Mouse (Mus musculus): ENCODE measurements around the gene Epha3. TPM values are rescaled to one million over a fixed set of nuclear protein-coding genes. Genes with fewer than 3 reads are reported as not detected.

The Epha3 gene
- polyA plus RNA-seq, 1 experiment from 2014 or later, result 14.0 TPM

GRCm38 (mm10) chr16:63517636-63518035 lies 346.3 kb downstream of the Epha3 start:
- H3K9ac ChIP-seq (replicated peaks; ENCODE audit: low read depth), result no peak overlapping the region
- ATAC-seq (no peak), DNase-seq (ENCODE audit: low spot score) (no peak)
- H3K4me2 ChIP-seq (replicated peaks; ENCODE audit: low read depth, low read length), result no peak overlapping the region
- no peaks in the 10 kb centered on the region for H3K36me3 ChIP-seq (ENCODE audit: insufficient read depth, low read length)
- TF ChIP-seq CTCF (IDR thresholded peaks at IDR 0.05) (no peak), EP300 (IDR thresholded peaks at IDR 0.05) (no peak)
- no peaks in the 10 kb centered on the region for H3K9me3 ChIP-seq (ENCODE audit: low read length)
- H3K27me3 ChIP-seq (replicated peaks; ENCODE audit: insufficient read depth, low read length), result no peaks in the 10 kb centered on the region
- H3K27ac ChIP-seq (ENCODE audit: low read length), result no peak overlapping the region
- H3K4me3 ChIP-seq (ENCODE audit: low read depth, low read length), result no peak overlapping the region
- 74% methylated on average over 1 of the region's 1 CpGs for WGBS
- no peaks in the 10 kb centered on the region for H3K4me1 ChIP-seq (ENCODE audit: insufficient read depth, low read depth, low read length)

GRCm38 (mm10) chr16:63510069-63510468 lies 353.9 kb downstream of the Epha3 start:
- no peak for ATAC-seq

GRCm38 (mm10) chr16:63506437-63506836 lies 357.5 kb downstream of the Epha3 start:
- no peak for TF ChIP-seq EP300 (IDR thresholded peaks at IDR 0.05)
- TF ChIP-seq CTCF (IDR thresholded peaks at IDR 0.05), result no peak
- H3K9ac ChIP-seq (replicated peaks; ENCODE audit: low read depth), result no peak overlapping the region
- no peaks in the 10 kb centered on the region for H3K4me1 ChIP-seq (ENCODE audit: insufficient read depth, low read depth, low read length)
- DNase-seq (ENCODE audit: low spot score) (no peak), ATAC-seq (no peak)
- no peak overlapping the region for H3K4me3 ChIP-seq (ENCODE audit: low read depth, low read length)
- no peaks in the 10 kb centered on the region for H3K27me3 ChIP-seq (replicated peaks; ENCODE audit: insufficient read depth, low read length)
- no peaks in the 10 kb centered on the region for H3K36me3 ChIP-seq (ENCODE audit: insufficient read depth, low read length)
- H3K27ac ChIP-seq (ENCODE audit: low read length), result no peak overlapping the region
- 56% methylated on average over 2 of the region's 2 CpGs for WGBS
- no peak overlapping the region for H3K4me2 ChIP-seq (replicated peaks; ENCODE audit: low read depth, low read length)
- no peaks in the 10 kb centered on the region for H3K9me3 ChIP-seq (ENCODE audit: low read length)

More at GRCm38 (mm10) chr16:63510069-63510468, 353.9 kb downstream of the Epha3 start:
- Histone ChIP-seq H3K4me3 (ENCODE audit: low read depth, low read length) (no peak overlapping the region), H3K9me3 (ENCODE audit: low read length) (no peaks in the 10 kb centered on the region), H3K27me3 (replicated peaks; ENCODE audit: insufficient read depth, low read length) (no peaks in the 10 kb centered on the region), H3K27ac (ENCODE audit: low read length) (no peak overlapping the region), H3K36me3 (ENCODE audit: insufficient read depth, low read length) (no peaks in the 10 kb centered on the region), H3K9ac (replicated peaks; ENCODE audit: low read depth) (no peak overlapping the region), H3K4me2 (replicated peaks; ENCODE audit: low read depth, low read length) (no peak overlapping the region), H3K4me1 (ENCODE audit: insufficient read depth, low read depth, low read length) (no peaks in the 10 kb centered on the region)
- no peak for DNase-seq (ENCODE audit: low spot score)
- no peak for TF ChIP-seq EP300 (IDR thresholded peaks at IDR 0.05)
- no peak for TF ChIP-seq CTCF (IDR thresholded peaks at IDR 0.05)
- 41% methylated on average over 2 of the region's 2 CpGs for WGBS

GRCm38 (mm10) chr16:63501456-63501855 lies 362.5 kb downstream of the Epha3 start:
- Histone ChIP-seq H3K27ac (ENCODE audit: low read length) (no peak overlapping the region), H3K27me3 (replicated peaks; ENCODE audit: insufficient read depth, low read length) (no peaks in the 10 kb centered on the region), H3K4me3 (ENCODE audit: low read depth, low read length) (no peak overlapping the region), H3K4me2 (replicated peaks; ENCODE audit: low read depth, low read length) (no peak overlapping the region), H3K36me3 (ENCODE audit: insufficient read depth, low read length) (no peaks in the 10 kb centered on the region), H3K4me1 (ENCODE audit: insufficient read depth, low read depth, low read length) (no peaks in the 10 kb centered on the region), H3K9me3 (ENCODE audit: low read length) (no peaks in the 10 kb centered on the region), H3K9ac (replicated peaks; ENCODE audit: low read depth) (no peak overlapping the region)
- no peak for DNase-seq (ENCODE audit: low spot score)
- WGBS, result 83% methylated on average over 6 of the region's 6 CpGs
- ATAC-seq, result no peak
- TF ChIP-seq CTCF (IDR thresholded peaks at IDR 0.05) (no peak), EP300 (IDR thresholded peaks at IDR 0.05) (no peak)

- no peak overlapping the region for H3K27ac ChIP-seq (ENCODE audit: low read length)
- ATAC-seq, result no peak
Observed at GRCm38 (mm10) chr16:63500975-63501393, 363.0 kb downstream of the Epha3 start.

More at GRCm38 (mm10) chr16:63500975-63501393, 363.0 kb downstream of the Epha3 start:
- no peaks in the 10 kb centered on the region for H3K9me3 ChIP-seq (ENCODE audit: low read length)
- DNase-seq (ENCODE audit: low spot score), result no peak
- H3K9ac ChIP-seq (replicated peaks; ENCODE audit: low read depth), result no peak overlapping the region
- no peaks in the 10 kb centered on the region for H3K36me3 ChIP-seq (ENCODE audit: insufficient read depth, low read length)
- TF ChIP-seq CTCF (IDR thresholded peaks at IDR 0.05), result no peak
- no peak for TF ChIP-seq EP300 (IDR thresholded peaks at IDR 0.05)
- H3K4me2 ChIP-seq (replicated peaks; ENCODE audit: low read depth, low read length), result no peak overlapping the region
- H3K4me3 ChIP-seq (ENCODE audit: low read depth, low read length), result no peak overlapping the region
- WGBS, result 93% methylated on average over 4 of the region's 4 CpGs
- no peaks in the 10 kb centered on the region for H3K4me1 ChIP-seq (ENCODE audit: insufficient read depth, low read depth, low read length)
- H3K27me3 ChIP-seq (replicated peaks; ENCODE audit: insufficient read depth, low read length), result no peaks in the 10 kb centered on the region
